Mouse (Mus musculus) frontal cortex, postnatal 36 days (tissue): ENCODE results near the gene Tpp1.

Source experiments
- DNase-seq, 2 experiments: peaks; one replicate each; pipeline ENCODE4 v3.0.0; 2022; ENCODE audit warnings: low spot score in 2 of 2

The Tpp1 gene

GRCm38 (mm10) chr7:105751491-105752433, at the start of gene Tpp1:
Gene Tpp1 (minus strand): TSS chr7:105752235.
- peak; percentile 93 to 96 for DNase-seq

- no peak for DNase-seq
These were observed 44.9 kb upstream of the Tpp1 start for GRCm38 (mm10) chr7:105796972-105797371.

- DNase-seq: no peak
These were observed 43.8 kb upstream of the Tpp1 start for GRCm38 (mm10) chr7:105795759-105796366.

GRCm38 (mm10) chr7:105793701-105794100, 41.7 kb upstream of the Tpp1 start:
- no peak for DNase-seq

- DNase-seq: no peak
These were observed 39.1 kb upstream of the Tpp1 start for GRCm38 (mm10) chr7:105791147-105791546.

GRCm38 (mm10) chr7:105787285-105788140, 35.5 kb upstream of the Tpp1 start, which contains the start of gene Dchs1:
Gene Dchs1 (minus strand): TSS chr7:105787654.
- no peak for DNase-seq

GRCm38 (mm10) chr7:105786506-105787284, 34.7 kb upstream of the Tpp1 start:
- DNase-seq: no peak

GRCm38 (mm10) chr7:105784556-105784955, 32.5 kb upstream of the Tpp1 start:
- DNase-seq: no peak

- DNase-seq: no peak
These were observed 31.8 kb upstream of the Tpp1 start for GRCm38 (mm10) chr7:105783861-105784260.

GRCm38 (mm10) chr7:105778553-105779265, 26.7 kb upstream of the Tpp1 start:
- DNase-seq: no peak

GRCm38 (mm10) chr7:105777797-105778552, 25.9 kb upstream of the Tpp1 start:
- no peak for DNase-seq

GRCm38 (mm10) chr7:105777316-105777715, 25.3 kb upstream of the Tpp1 start:
- no peak for DNase-seq

- no peak for DNase-seq
These were observed 24.0 kb upstream of the Tpp1 start for GRCm38 (mm10) chr7:105776026-105776425.

GRCm38 (mm10) chr7:105774661-105775060, 22.6 kb upstream of the Tpp1 start:
- no peak for DNase-seq

- DNase-seq: no peak
These were observed 21.0 kb upstream of the Tpp1 start for GRCm38 (mm10) chr7:105773041-105773440.

GRCm38 (mm10) chr7:105772331-105772730, 20.3 kb upstream of the Tpp1 start:
- DNase-seq: no peak

GRCm38 (mm10) chr7:105769959-105770358, 17.9 kb upstream of the Tpp1 start:
- DNase-seq: no peak

GRCm38 (mm10) chr7:105767729-105768165, 15.7 kb upstream of the Tpp1 start:
- no peak for DNase-seq

- no peak for DNase-seq
These were observed 12.3 kb upstream of the Tpp1 start for GRCm38 (mm10) chr7:105764331-105764730.
